Mouse (Mus musculus): ENCODE results near the gene Gpd1.

- no peak for TF ChIP-seq CTCF (IDR thresholded peaks at IDR 0.05; ENCODE audit: borderline replicate concordance, insufficient read depth, low read depth, low read length)
- TF ChIP-seq POLR2A (IDR thresholded peaks at IDR 0.05; ENCODE audit: borderline replicate concordance, insufficient read depth, low read length): no peak
Measured at GRCm38 (mm10) chr15:99728211-99728610, 10.9 kb downstream of the Gpd1 start.
